Mouse (Mus musculus): ENCODE measurements around the gene Nap1l1. TPM values are rescaled to one million over a fixed set of nuclear protein-coding genes. Genes with fewer than 3 reads are reported as not detected.

Nap1l1 gene
- polyA plus RNA-seq, 1 experiment from 2014 or later = 140 TPM

- H3K27me3 ChIP-seq (replicated peaks; ENCODE audit: control insufficient read depth, insufficient read depth, low read length) = no peaks in the 10 kb centered on the region
- 76% methylated on average over 6 of the region's 6 CpGs for WGBS
- no peak for ATAC-seq
- peaks cover 7% of the 10 kb centered on the region; the same call in 1 of the 2 replicates for H3K36me3 ChIP-seq (ENCODE audit: control insufficient read depth, insufficient read depth, low read length)
- H3K4me2 ChIP-seq (ENCODE audit: low read depth, low read length) = no peak overlapping the region
- no peak overlapping the region for H3K27ac ChIP-seq (ENCODE audit: low read length)
- peaks cover 11% of the 10 kb centered on the region for H3K4me1 ChIP-seq (ENCODE audit: control insufficient read depth, insufficient read depth, low read length)
- H3K4me3 ChIP-seq (ENCODE audit: low read length) = no peak overlapping the region
- H3K9me3 ChIP-seq (ENCODE audit: control insufficient read depth, low read length) = no peaks in the 10 kb centered on the region
- no peak overlapping the region for H3K9ac ChIP-seq (ENCODE audit: low read depth, low read length)
Measured at GRCm38 (mm10) chr10:111499892-111500291, 26.9 kb downstream of the Nap1l1 start.

GRCm38 (mm10) chr10:111503071-111503470, 30.0 kb downstream of the Nap1l1 start:
- H3K27ac ChIP-seq (ENCODE audit: low read length) = no peak overlapping the region

GRCm38 (mm10) chr10:111503716-111504115, 30.7 kb downstream of the Nap1l1 start:
- Histone ChIP-seq H3K9me3 (ENCODE audit: control insufficient read depth, low read length) (no peaks in the 10 kb centered on the region), H3K36me3 (ENCODE audit: control insufficient read depth, insufficient read depth, low read length) (no peaks in the 10 kb centered on the region), H3K27ac (ENCODE audit: low read length) (peak overlapping the region; percentile 61; the same call in 1 of the 2 replicates), H3K27me3 (replicated peaks; ENCODE audit: control insufficient read depth, insufficient read depth, low read length) (no peaks in the 10 kb centered on the region), H3K4me2 (ENCODE audit: low read depth, low read length) (peak overlapping the region; percentile 36), H3K4me3 (ENCODE audit: low read length) (no peak overlapping the region), H3K4me1 (ENCODE audit: control insufficient read depth, insufficient read depth, low read length) (peaks cover 15% of the 10 kb centered on the region), H3K9ac (ENCODE audit: low read depth, low read length) (0 out of 2 replicates have a peak overlapping the region, but pooled peaks have one; percentile 10)
- 28% methylated on average over 10 of the region's 10 CpGs for WGBS
- peak; percentile 5; the same call in 1 of the 2 replicates for ATAC-seq

More at GRCm38 (mm10) chr10:111503071-111503470, 30.0 kb downstream of the Nap1l1 start:
- no peak overlapping the region for H3K4me3 ChIP-seq (ENCODE audit: low read length)
- no peak for ATAC-seq
- no peaks in the 10 kb centered on the region for H3K27me3 ChIP-seq (replicated peaks; ENCODE audit: control insufficient read depth, insufficient read depth, low read length)
- peaks cover 15% of the 10 kb centered on the region for H3K4me1 ChIP-seq (ENCODE audit: control insufficient read depth, insufficient read depth, low read length)
- WGBS = 3% methylated on average over 3 of the region's 3 CpGs
- peaks cover 3% of the 10 kb centered on the region; the same call in 1 of the 2 replicates for H3K36me3 ChIP-seq (ENCODE audit: control insufficient read depth, insufficient read depth, low read length)
- no peaks in the 10 kb centered on the region for H3K9me3 ChIP-seq (ENCODE audit: control insufficient read depth, low read length)
- H3K9ac ChIP-seq (ENCODE audit: low read depth, low read length) = no peak overlapping the region
- no peak overlapping the region for H3K4me2 ChIP-seq (ENCODE audit: low read depth, low read length)

- no peak overlapping the region for H3K4me2 ChIP-seq (ENCODE audit: low read depth, low read length)
- H3K27me3 ChIP-seq (replicated peaks; ENCODE audit: control insufficient read depth, insufficient read depth, low read length) = no peaks in the 10 kb centered on the region
- H3K27ac ChIP-seq (ENCODE audit: low read length) = no peak overlapping the region
- H3K9ac ChIP-seq (ENCODE audit: low read depth, low read length) = no peak overlapping the region
- H3K9me3 ChIP-seq (ENCODE audit: control insufficient read depth, low read length) = no peaks in the 10 kb centered on the region
- 69% methylated on average over 1 of the region's 1 CpGs for WGBS
- peaks cover 21% of the 10 kb centered on the region for H3K4me1 ChIP-seq (ENCODE audit: control insufficient read depth, insufficient read depth, low read length)
- ATAC-seq = no peak
- no peaks in the 10 kb centered on the region for H3K36me3 ChIP-seq (ENCODE audit: control insufficient read depth, insufficient read depth, low read length)
- H3K4me3 ChIP-seq (ENCODE audit: low read length) = no peak overlapping the region
Measured at GRCm38 (mm10) chr10:111504606-111505005, 31.6 kb downstream of the Nap1l1 start.

GRCm38 (mm10) chr10:111505406-111505805, 32.4 kb downstream of the Nap1l1 start:
- no peak for ATAC-seq

GRCm38 (mm10) chr10:111506101-111506925, 33.3 kb downstream of the Nap1l1 start, which contains the start of gene Phlda1:
Gene Phlda1 (plus strand): TSS chr10:111506286.
- Histone ChIP-seq H3K27me3 (replicated peaks; ENCODE audit: control insufficient read depth, insufficient read depth, low read length) (no peaks in the 10 kb centered on the region), H3K9ac (ENCODE audit: low read depth, low read length) (peak within 1 kb of the TSS; percentile 90), H3K4me2 (ENCODE audit: low read depth, low read length) (peak within 1 kb of the TSS; percentile 91), H3K36me3 (ENCODE audit: control insufficient read depth, insufficient read depth, low read length) (no peaks in the 10 kb centered on the region), H3K9me3 (ENCODE audit: control insufficient read depth, low read length) (no peaks in the 10 kb centered on the region), H3K4me3 (ENCODE audit: low read length) (peak within 1 kb of the TSS; percentile 66), H3K4me1 (ENCODE audit: control insufficient read depth, insufficient read depth, low read length) (peaks cover 26% of the 10 kb centered on the region), H3K27ac (ENCODE audit: low read length) (peak within 1 kb of the TSS; percentile 97)
- ATAC-seq = peak; percentile 94
- WGBS = under 1% methylated on average over 72 of the region's 94 CpGs

More at GRCm38 (mm10) chr10:111505406-111505805, 32.4 kb downstream of the Nap1l1 start:
- H3K9ac ChIP-seq (ENCODE audit: low read depth, low read length) = peak overlapping the region; percentile 90; the same call in 1 of the 2 replicates
- 42% methylated on average over 7 of the region's 7 CpGs for WGBS
- peak overlapping the region; percentile 91 for H3K4me2 ChIP-seq (ENCODE audit: low read depth, low read length)
- peaks cover 23% of the 10 kb centered on the region for H3K4me1 ChIP-seq (ENCODE audit: control insufficient read depth, insufficient read depth, low read length)
- no peaks in the 10 kb centered on the region for H3K9me3 ChIP-seq (ENCODE audit: control insufficient read depth, low read length)
- no peaks in the 10 kb centered on the region for H3K36me3 ChIP-seq (ENCODE audit: control insufficient read depth, insufficient read depth, low read length)
- H3K27me3 ChIP-seq (replicated peaks; ENCODE audit: control insufficient read depth, insufficient read depth, low read length) = no peaks in the 10 kb centered on the region
- H3K27ac ChIP-seq (ENCODE audit: low read length) = peak overlapping the region; percentile 43; the same call in 1 of the 2 replicates
- peak overlapping the region; percentile 66 for H3K4me3 ChIP-seq (ENCODE audit: low read length)

GRCm38 (mm10) chr10:111506926-111507459, 34.0 kb downstream of the Nap1l1 start:
- Histone ChIP-seq H3K9ac (ENCODE audit: low read depth, low read length) (peak overlapping the region; percentile 90), H3K9me3 (ENCODE audit: control insufficient read depth, low read length) (no peaks in the 10 kb centered on the region), H3K36me3 (ENCODE audit: control insufficient read depth, insufficient read depth, low read length) (no peaks in the 10 kb centered on the region), H3K27me3 (replicated peaks; ENCODE audit: control insufficient read depth, insufficient read depth, low read length) (no peaks in the 10 kb centered on the region), H3K4me1 (ENCODE audit: control insufficient read depth, insufficient read depth, low read length) (peaks cover 26% of the 10 kb centered on the region), H3K4me2 (ENCODE audit: low read depth, low read length) (peak overlapping the region; percentile 65), H3K4me3 (ENCODE audit: low read length) (peak overlapping the region; percentile 66), H3K27ac (ENCODE audit: low read length) (peak overlapping the region; percentile 97)
- ATAC-seq = peak; percentile 21
- 0% methylated on average over 22 of the region's 23 CpGs for WGBS

GRCm38 (mm10) chr10:111507460-111508211, 34.6 kb downstream of the Nap1l1 start:
- Histone ChIP-seq H3K9me3 (ENCODE audit: control insufficient read depth, low read length) (no peaks in the 10 kb centered on the region), H3K36me3 (ENCODE audit: control insufficient read depth, insufficient read depth, low read length) (no peaks in the 10 kb centered on the region), H3K27me3 (replicated peaks; ENCODE audit: control insufficient read depth, insufficient read depth, low read length) (no peaks in the 10 kb centered on the region), H3K4me2 (ENCODE audit: low read depth, low read length) (peak overlapping the region; percentile 65), H3K4me1 (ENCODE audit: control insufficient read depth, insufficient read depth, low read length) (peaks cover 26% of the 10 kb centered on the region), H3K4me3 (ENCODE audit: low read length) (peak overlapping the region; percentile 66), H3K27ac (ENCODE audit: low read length) (peak overlapping the region; percentile 97), H3K9ac (ENCODE audit: low read depth, low read length) (peak overlapping the region; percentile 90)
- peak; percentile 25 for ATAC-seq
- WGBS = under 1% methylated on average over 35 of the region's 38 CpGs

Measured in intestine, embryonic 16.5 days (tissue).